ENCODE assay signal across 16 mouse cellular contexts in genomic region chr12:85592943-85593342, GRCm38 (mm10). TPM values are rescaled to one million over a fixed set of nuclear protein-coding genes. Genes with fewer than 3 reads are reported as not detected.
DNase-seq lines count a peak whose midpoint lies in the region; TF ChIP-seq lines count a peak whose summit lies in the region.
"Had no signal": no experiment of that assay in that cellular context is flagged by ENCODE, and none has a peak within 500 bp of the region (broad histone marks: within the 10 kb centered on the region; RNA-seq: fewer than 3 reads in every experiment).

No protein-coding gene starts in this region.

- no peak overlapping the region for H3K27ac ChIP-seq in ES-E14 (ENCODE audit: insufficient read depth, low read depth, low read length, poor library complexity, severe bottlenecking)
- H3K27ac ChIP-seq: embryonic facial prominence, embryonic 10.5 days; hindbrain, embryonic 10.5 days; kidney, embryonic 15.5 days; midbrain, embryonic 13.5 days had no signal

- no peaks in the 10 kb centered on the region for H3K27me3 ChIP-seq in splenic B cell, adult 2 months (ENCODE audit: control insufficient read depth, insufficient read depth, low read length, poor library complexity, severe bottlenecking)
- H3K27me3 ChIP-seq: heart, embryonic 12.5 days; midbrain, embryonic 13.5 days had no signal

- no peaks in the 10 kb centered on the region for H3K4me1 ChIP-seq in ES-E14 (ENCODE audit: control insufficient read depth in 2 of 2, insufficient read depth in 2 of 2, low read length in 2 of 2, poor library complexity in 1 of 2)

- in situ Hi-C loops in ES-E14 (cut with MboI; ENCODE audit: low sequenced_read_pairs in 2 of 2, unreplicated experiment in 2 of 2): no loop called here

- H3K36me3 ChIP-seq in ES-E14 (ENCODE audit: control insufficient read depth, insufficient read depth, low read length, poor library complexity, severe bottlenecking): no peaks in the 10 kb centered on the region
- H3K36me3 ChIP-seq in splenic B cell, adult 2 months (ENCODE audit: control insufficient read depth, insufficient read depth, low read length, poor library complexity, severe bottlenecking): no peaks in the 10 kb centered on the region
- H3K36me3 ChIP-seq: embryonic facial prominence, embryonic 10.5 days; heart, embryonic 12.5 days; hindbrain, embryonic 10.5 days; kidney, embryonic 15.5 days; midbrain, embryonic 13.5 days had no signal

- H3K4me3 ChIP-seq in ES-E14 (ENCODE audit: insufficient read depth in 1 of 2, low read depth in 1 of 2, low read length in 2 of 2, poor library complexity in 1 of 2, severe bottlenecking in 1 of 2): no peak overlapping the region
- H3K4me3 ChIP-seq: embryonic facial prominence, embryonic 10.5 days; heart, embryonic 12.5 days; hindbrain, embryonic 10.5 days; kidney, embryonic 15.5 days; midbrain, embryonic 13.5 days had no signal

- no peaks in the 10 kb centered on the region for H3K9me3 ChIP-seq in ES-E14 (ENCODE audit: control insufficient read depth, insufficient read depth, low read depth, low read length)
- H3K9me3 ChIP-seq: embryonic facial prominence, embryonic 10.5 days; heart, embryonic 12.5 days; hindbrain, embryonic 10.5 days; kidney, embryonic 15.5 days; midbrain, embryonic 13.5 days had no signal

- H3K9ac ChIP-seq in ES-E14 (ENCODE audit: insufficient read depth, low read depth, low read length, poor library complexity, severe bottlenecking): no peak overlapping the region
- H3K9ac ChIP-seq: heart, embryonic 12.5 days; kidney, embryonic 15.5 days; midbrain, embryonic 13.5 days had no signal

- DNase-seq in thymus, postnatal 14 days: peak; percentile 30
- no peak for DNase-seq in thymus, postnatal 36 days
- DNase-seq in ES-E14 (ENCODE audit: low read depth, low spot score): no peak
- DNase-seq in induced T-regulatory cell, adult 2 months (ENCODE audit: low read depth): peak; percentile 91
- DNase-seq in splenic B cell, adult 2 months (ENCODE audit: low read depth, low spot score): peak; percentile 62
- no peak for DNase-seq in frontal cortex, postnatal 14 days (ENCODE audit: low spot score in 2 of 2)
- DNase-seq in cerebellum, adult 18-20 months: no peak
- no peak for DNase-seq in layer of hippocampus, adult 9-11 months
- DNase-seq: cerebellum, postnatal 14 days; gastrocnemius, postnatal 25 days; lung, postnatal 4 days had no signal

TF ChIP-seq in ES-E14, 5 proteins besides CTCF, POLR2A, EP300 and RAD21:
- TF ChIP-seq CHD2 (IDR thresholded peaks at IDR 0.05; ENCODE audit: low read depth, low read length): no peak
- no peak for TF ChIP-seq MAFK (IDR thresholded peaks at IDR 0.05; ENCODE audit: insufficient read depth, low read depth, low read length)
- TF ChIP-seq ZNF384 (IDR thresholded peaks at IDR 0.05; ENCODE audit: low read depth, low read length): 0 out of 2 replicates have a peak, but pooled peaks have one; percentile 8

RNA-seq across cellular contexts. Expression of gene Jdp2, which starts 5.9 kb away (rescaled TPM):
- 8.5 and 15.9 TPM in 2 replicates for total RNA-seq in ES-E14 (2012; rRNA removed)

Comparison
In these comparisons a context has a peak if more than half of its experiments do, and no peak if none do; other contexts are left out.
1. DNase-seq: peak in thymus, postnatal 14 days (single experiment), induced T-regulatory cell, adult 2 months (single experiment) and splenic B cell, adult 2 months (single experiment); none in thymus, postnatal 36 days (0 of 2), ES-E14 (single experiment), frontal cortex, postnatal 14 days (0 of 2), cerebellum, adult 18-20 months (0 of 2) and layer of hippocampus, adult 9-11 months (single experiment).